Mouse (Mus musculus) adrenal gland, adult 2 months (tissue): ENCODE measurements around the gene Lonp2. TPM values are rescaled to one million over a fixed set of nuclear protein-coding genes. Genes with fewer than 3 reads are reported as not detected.

Experiments used
- DNase-seq: peaks from one replicate; pipeline ENCODE4 v3.0.0; 2021
- long read RNA-seq: library from polyadenylated mRNA; stranded (forward); transcript quantifications from one replicate; pipeline ENCODE4 v2.0.0, GENCODE M21; 2021
- polyA plus RNA-seq: library from polyadenylated mRNA; depleted of rRNA; stranded (reverse); fragments of >200 nt; gene quantifications from 2 replicates; pipeline ENCODE4 v1.2.3, GENCODE M21; 2012; rRNA removed
- total RNA-seq, 2 experiments: library from RNA; stranded (reverse); gene quantifications; 2 replicates each; pipeline ENCODE4 v1.2.3; 2021

Gene Lonp2
- total RNA-seq (100 to 1,000 TPM; 116 to 150 TPM), polyA plus RNA-seq (245 and 253 TPM in 2 replicates)
- long read RNA-seq, transcript Lonp2-203 (13 exons, 2,372 nt) = minor isoform, 10 of 124 reads
- long read RNA-seq, transcript Lonp2-201 (15 exons, 2,860 nt) = major isoform, 105 of 124 reads
- long read RNA-seq, partial matches to known transcripts = 6 of 124 reads
- long read RNA-seq, other reads (novel, unspliced or antisense) = 3 of 124 reads

GRCm38 (mm10) chr8:86623911-86624731 lies at the start of gene Lonp2:
Gene Lonp2 (plus strand): TSS chr8:86624043.
- DNase-seq = peak; percentile 100

GRCm38 (mm10) chr8:86577547-86577946 lies 46.3 kb upstream of the Lonp2 start:
- no peak for DNase-seq

GRCm38 (mm10) chr8:86578076-86578475 lies 45.8 kb upstream of the Lonp2 start:
- peak; percentile 42 for DNase-seq

GRCm38 (mm10) chr8:86578693-86579092 lies 45.1 kb upstream of the Lonp2 start:
- DNase-seq = no peak

- DNase-seq = no peak
Measured at GRCm38 (mm10) chr8:86580458-86580857, 43.4 kb upstream of the Lonp2 start, which contains the start of gene Abcc12. Gene Abcc12 (minus strand): TSS chr8:86580686.

- DNase-seq = no peak
Measured at GRCm38 (mm10) chr8:86581921-86582331, 41.9 kb upstream of the Lonp2 start.

GRCm38 (mm10) chr8:86585118-86585517 lies 38.7 kb upstream of the Lonp2 start:
- peak; percentile 83 for DNase-seq

GRCm38 (mm10) chr8:86585532-86585931 lies 38.3 kb upstream of the Lonp2 start:
- DNase-seq = peak; percentile 83

GRCm38 (mm10) chr8:86586058-86586457 lies 37.8 kb upstream of the Lonp2 start:
- no peak for DNase-seq

- DNase-seq = no peak
Measured at GRCm38 (mm10) chr8:86586642-86587041, 37.2 kb upstream of the Lonp2 start.

GRCm38 (mm10) chr8:86588338-86588737 lies 35.5 kb upstream of the Lonp2 start:
- DNase-seq = no peak

GRCm38 (mm10) chr8:86593099-86593498 lies 30.7 kb upstream of the Lonp2 start:
- DNase-seq = no peak

GRCm38 (mm10) chr8:86594159-86594796 lies 29.6 kb upstream of the Lonp2 start:
- no peak for DNase-seq

GRCm38 (mm10) chr8:86595671-86596070 lies 28.2 kb upstream of the Lonp2 start:
- no peak for DNase-seq

GRCm38 (mm10) chr8:86597681-86598080 lies 26.2 kb upstream of the Lonp2 start:
- no peak for DNase-seq

GRCm38 (mm10) chr8:86599299-86599698 lies 24.5 kb upstream of the Lonp2 start:
- DNase-seq = no peak

- no peak for DNase-seq
Measured at GRCm38 (mm10) chr8:86600311-86600710, 23.5 kb upstream of the Lonp2 start.

- DNase-seq = no peak
Measured at GRCm38 (mm10) chr8:86603174-86603573, 20.7 kb upstream of the Lonp2 start.

- no peak for DNase-seq
Measured at GRCm38 (mm10) chr8:86604676-86605075, 19.2 kb upstream of the Lonp2 start.

GRCm38 (mm10) chr8:86613798-86614197 lies 10.0 kb upstream of the Lonp2 start:
- no peak for DNase-seq

GRCm38 (mm10) chr8:86615095-86615769 lies 8.6 kb upstream of the Lonp2 start:
- no peak for DNase-seq

GRCm38 (mm10) chr8:86617759-86618387 lies 6.0 kb upstream of the Lonp2 start:
- no peak for DNase-seq
